Mouse (Mus musculus) neural tube, embryonic 11.5 days (tissue): ENCODE results near the gene Pde4c. TPM values are rescaled to one million over a fixed set of nuclear protein-coding genes. Genes with fewer than 3 reads are reported as not detected.
A peak's percentile ranks its signal among the peaks of the same experiment; 100 is the strongest.

Experiments
- ATAC-seq: fragments of 200-750 bp; cut with Nextera tagmentation; 2 replicates; pipeline ENCODE4 v1.8.0; 2017; ENCODE audit warnings: moderate number of reproducible peaks, mild to moderate bottlenecking, moderate TSS enrichment, moderate library complexity; ENCODE audit not compliant: insufficient read depth, low FRiP score, low TSS enrichment
- DNase-seq: peaks from one replicate; pipeline ENCODE4 v3.0.0-alpha.2; 2015; ENCODE audit warnings: low spot score
- H3K27ac ChIP-seq: fragments of 300-500 bp; sonication (generic); 2 replicates; pipeline ENCODE4 v1.5.1; 2014; ENCODE audit warnings: low read depth, mild to moderate bottlenecking, low read length
- H3K27me3 ChIP-seq: fragments of 300-500 bp; sonication (generic); 2 replicates; pipeline ENCODE4 v1.6.1; 2014; ENCODE audit warnings: mild to moderate bottlenecking, low read length, mixed read lengths; ENCODE audit not compliant: control insufficient read depth, insufficient read depth
- H3K36me3 ChIP-seq: fragments of 300-500 bp; sonication (generic); 2 replicates; pipeline ENCODE4 v1.6.1; 2014; ENCODE audit warnings: mild to moderate bottlenecking, low read length, moderate library complexity, mixed read lengths; ENCODE audit not compliant: control insufficient read depth, insufficient read depth
- H3K4me1 ChIP-seq: fragments of 300-500 bp; sonication (generic); 2 replicates; pipeline ENCODE4 v1.6.1; 2014; ENCODE audit warnings: low read length, mixed read lengths; ENCODE audit not compliant: control insufficient read depth, insufficient read depth
- H3K4me2 ChIP-seq: fragments of 300-500 bp; sonication (generic); 2 replicates; pipeline ENCODE4 v1.6.1; 2014; ENCODE audit warnings: low read depth, mild to moderate bottlenecking, moderate library complexity
- H3K4me3 ChIP-seq: fragments of 300-500 bp; sonication (generic); 2 replicates; pipeline ENCODE4 v1.5.1; 2014; ENCODE audit warnings: low read depth, low read length
- H3K9ac ChIP-seq: fragments of 300-500 bp; sonication (generic); 2 replicates; pipeline ENCODE4 v1.6.1; 2014; ENCODE audit warnings: mild to moderate bottlenecking, low read length
- H3K9me3 ChIP-seq: fragments of 300-500 bp; sonication (generic); 2 replicates; pipeline ENCODE4 v1.6.1; 2016; ENCODE audit warnings: low read length; ENCODE audit not compliant: control insufficient read depth
- WGBS: fragments of 180-500 bp; shearing (Covaris S2); extraction: QIAGEN DNeasy Blood & Tissue Kit; methylation state at CpG from one replicate; pipeline ENCODE4 v1.1.7; 2014; 5-methylcytosine and 5-hydroxymethylcytosine counted together
- polyA plus RNA-seq: library from polyadenylated mRNA; unstranded; fragments of >200 nt; fragmentation: Nextera tagmentation; extraction: Ambion mirVana; gene quantifications from 2 replicates; pipeline ENCODE4 v1.2.1, GENCODE M21; 2014

Pde4c gene
- polyA plus RNA-seq, 1 experiment from 2014 or later = 0.42 TPM

GRCm38 (mm10) chr8:70695318-70696018, 28.1 kb upstream of the Pde4c start:
- Histone ChIP-seq H3K27me3 (no peaks in the 10 kb centered on the region), H3K27ac (peak overlapping the region; percentile 46; the same call in 1 of the 2 replicates), H3K36me3 (no peaks in the 10 kb centered on the region), H3K4me3 (no peak overlapping the region), H3K4me1 (peaks cover 40% of the 10 kb centered on the region), H3K9ac (peak overlapping the region; percentile 37; the same call in 1 of the 2 replicates), H3K4me2 (no peak overlapping the region), H3K9me3 (no peaks in the 10 kb centered on the region)
- DNase-seq = no peak
- no peak for ATAC-seq
- WGBS = 27% methylated on average over 30 of the region's 32 CpGs

- Histone ChIP-seq H3K4me3 (peak overlapping the region; percentile 4; the same call in 1 of the 2 replicates), H3K27me3 (no peaks in the 10 kb centered on the region), H3K36me3 (no peaks in the 10 kb centered on the region), H3K4me2 (peak overlapping the region; percentile 46), H3K9me3 (no peaks in the 10 kb centered on the region), H3K4me1 (peaks cover 42% of the 10 kb centered on the region), H3K9ac (peak overlapping the region; percentile 41), H3K27ac (peak overlapping the region; percentile 73)
- WGBS = 9% methylated on average over 31 of the region's 31 CpGs
- ATAC-seq (no peak), DNase-seq (peak; percentile 85)
These were observed 27.3 kb upstream of the Pde4c start for GRCm38 (mm10) chr8:70696019-70696885.

- Histone ChIP-seq H3K4me2 (peak overlapping the region; percentile 46), H3K27me3 (no peaks in the 10 kb centered on the region), H3K4me3 (peak overlapping the region; percentile 4; the same call in 1 of the 2 replicates), H3K27ac (peak overlapping the region; percentile 73), H3K4me1 (peaks cover 41% of the 10 kb centered on the region), H3K9ac (peak overlapping the region; percentile 41), H3K9me3 (no peaks in the 10 kb centered on the region), H3K36me3 (no peaks in the 10 kb centered on the region)
- DNase-seq (no peak), ATAC-seq (no peak)
- whole genome bisulfite sequencing = 49% methylated on average over 4 of the region's 4 CpGs
These were observed 26.6 kb upstream of the Pde4c start for GRCm38 (mm10) chr8:70696946-70697345.

GRCm38 (mm10) chr8:70697366-70698250, 25.9 kb upstream of the Pde4c start:
- Histone ChIP-seq H3K36me3 (no peaks in the 10 kb centered on the region), H3K4me2 (peak overlapping the region; percentile 49), H3K9ac (peak overlapping the region; percentile 59), H3K9me3 (no peaks in the 10 kb centered on the region), H3K27me3 (no peaks in the 10 kb centered on the region), H3K27ac (peak overlapping the region; percentile 98), H3K4me1 (peaks cover 38% of the 10 kb centered on the region), H3K4me3 (peak overlapping the region; percentile 83)
- no peak for ATAC-seq
- DNase-seq = no peak
- WGBS = 77% methylated on average over 12 of the region's 12 CpGs

- peak within 1 kb of the TSS; percentile 83 for H3K9ac ChIP-seq
- H3K4me3 ChIP-seq = peak within 1 kb of the TSS; percentile 83
- no peaks in the 10 kb centered on the region for H3K9me3 ChIP-seq
- DNase-seq = peak; percentile 100
- peak within 1 kb of the TSS; percentile 98 for H3K27ac ChIP-seq
- peak; percentile 84 for ATAC-seq
- WGBS = under 1% methylated on average over 68 of the region's 69 CpGs
- peak within 1 kb of the TSS; percentile 49 for H3K4me2 ChIP-seq
- H3K27me3 ChIP-seq = no peaks in the 10 kb centered on the region
- H3K4me1 ChIP-seq = peaks cover 36% of the 10 kb centered on the region
- no peaks in the 10 kb centered on the region for H3K36me3 ChIP-seq
These were observed 25.0 kb upstream of the Pde4c start, which contains the start of gene Jund for GRCm38 (mm10) chr8:70698310-70699109. Jund (plus strand) TSS chr8:70698949.

- under 1% methylated on average over 68 of the region's 89 CpGs for WGBS
- H3K4me2 ChIP-seq = peak overlapping the region; percentile 49
- H3K9ac ChIP-seq = peak overlapping the region; percentile 83
- peak overlapping the region; percentile 98 for H3K27ac ChIP-seq
- no peaks in the 10 kb centered on the region for H3K36me3 ChIP-seq
- DNase-seq (no peak), ATAC-seq (peak; percentile 16)
- H3K4me3 ChIP-seq = peak overlapping the region; percentile 83
- H3K4me1 ChIP-seq = peaks cover 35% of the 10 kb centered on the region
- H3K27me3 ChIP-seq = no peaks in the 10 kb centered on the region
- no peaks in the 10 kb centered on the region for H3K9me3 ChIP-seq
These were observed 24.2 kb upstream of the Pde4c start for GRCm38 (mm10) chr8:70699116-70699833.

GRCm38 (mm10) chr8:70699834-70700554, 23.5 kb upstream of the Pde4c start:
- peak overlapping the region; percentile 83 for H3K4me3 ChIP-seq
- WGBS = under 1% methylated on average over 57 of the region's 59 CpGs
- no peaks in the 10 kb centered on the region for H3K9me3 ChIP-seq
- no peaks in the 10 kb centered on the region for H3K36me3 ChIP-seq
- peak overlapping the region; percentile 49 for H3K4me2 ChIP-seq
- H3K4me1 ChIP-seq = peaks cover 35% of the 10 kb centered on the region
- ATAC-seq = no peak
- peak overlapping the region; percentile 83 for H3K9ac ChIP-seq
- H3K27ac ChIP-seq = peak overlapping the region; percentile 98
- H3K27me3 ChIP-seq = no peaks in the 10 kb centered on the region
- peak; percentile 88 for DNase-seq
